Mouse (Mus musculus): Measurements from ENCODE around the gene 2410131K14Rik.

2410131K14Rik gene

GRCm38 (mm10) chr5:118313766-118314165 lies 68.7 kb downstream of the 2410131K14Rik start:
- DNase-seq, result no peak
